Mouse (Mus musculus): Measurements from ENCODE around the gene Hpd. TPM values are rescaled to one million over a fixed set of nuclear protein-coding genes. Genes with fewer than 3 reads are reported as not detected.

Hpd gene
- total RNA-seq, 2 experiments from 2014 or later: not detected

GRCm38 (mm10) chr5:123127031-123127430 is 55.5 kb downstream of the Hpd start:
- no peak for DNase-seq (ENCODE audit: low spot score in 2 of 2)
- intact Hi-C loops (cut with DNase I): no loop called here

DNA sequence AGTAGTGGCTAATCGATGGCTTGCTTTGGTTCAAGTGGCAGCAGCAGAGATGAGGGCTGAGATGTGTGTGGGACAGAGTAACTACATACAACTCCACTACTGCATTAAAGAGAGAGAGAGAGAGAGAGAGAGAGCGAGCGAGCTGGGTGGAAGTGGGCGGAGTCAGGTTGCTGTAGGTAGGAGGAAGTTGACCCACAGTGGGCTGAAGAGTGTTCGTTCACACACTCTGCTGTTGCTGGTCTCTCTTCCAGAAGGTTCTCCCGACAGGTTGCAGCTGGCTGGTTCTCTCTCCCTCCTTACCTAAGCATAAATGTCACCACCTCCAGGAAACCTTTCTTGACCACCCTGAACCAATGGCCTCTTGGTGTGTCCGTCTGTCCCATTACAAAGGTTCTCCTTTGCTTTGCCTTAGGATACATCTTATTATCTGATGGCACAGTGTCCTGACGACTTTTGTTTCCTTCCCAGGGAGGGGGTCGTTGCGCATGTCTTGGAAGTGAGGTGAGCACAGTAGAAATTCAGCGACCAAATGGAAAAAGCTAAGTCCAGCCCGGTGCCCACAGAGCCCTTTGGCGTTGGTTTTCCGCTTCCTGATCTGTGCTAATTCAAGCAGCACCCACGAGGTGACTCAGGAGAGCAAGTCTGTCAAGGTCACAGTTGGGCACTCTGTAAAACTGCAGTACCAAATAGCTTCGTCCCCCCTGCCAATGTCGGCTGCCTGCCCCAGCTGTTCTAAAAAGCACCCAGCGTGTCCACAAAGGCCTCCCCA is 56.7 kb downstream of the Hpd start:
- intact Hi-C loops (cut with DNase I): no loop called here
- DNase-seq (ENCODE audit: low spot score in 2 of 2): no peak

- intact Hi-C loops (cut with DNase I): no loop called here
- no peak for DNase-seq (ENCODE audit: low spot score in 2 of 2)
Observed at GRCm38 (mm10) chr5:123125105-123125504, 57.4 kb downstream of the Hpd start.

DNA sequence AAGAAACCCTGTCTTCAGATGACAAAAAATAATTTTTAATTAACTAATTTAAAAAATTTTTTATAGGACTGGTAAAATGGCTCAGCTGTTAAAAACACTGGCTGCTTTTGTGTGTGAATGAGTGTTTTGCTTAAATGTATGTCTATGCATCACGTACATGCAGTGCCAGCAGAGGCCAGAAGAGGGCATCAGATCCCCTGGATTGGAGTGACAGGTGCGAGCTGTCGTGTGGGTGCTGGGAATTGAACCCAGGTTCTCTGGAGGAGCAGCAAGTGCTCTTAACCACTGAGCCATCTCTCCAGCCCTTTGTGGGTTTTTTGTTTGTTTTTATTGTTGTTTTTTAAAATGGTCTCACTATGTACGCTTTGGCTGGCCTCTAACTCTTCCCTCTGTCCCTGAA is 60.3 kb downstream of the Hpd start:
- DNase-seq (ENCODE audit: low spot score in 2 of 2): no peak
- intact Hi-C loops (cut with DNase I): no loop called here

Other genes with a start within 250 kb of the Hpd start
- 10 to 100 TPM; 29.1 to 31.1 TPM for gene Kdm2b, start 192.9 kb downstream of the Hpd start, total RNA-seq (2021)
- gene Orai1, start 167.7 kb downstream of the Hpd start, total RNA-seq (2021): 10 to 100 TPM in 1 of 2 experiments, 1 to 10 TPM in 1; 9.6 to 12.0 TPM
- not detected for gene Morn3, start 135.7 kb downstream of the Hpd start, total RNA-seq (2021)
- 10 to 100 TPM; 15.8 to 18.8 TPM for gene Tmem120b, start 114.3 kb downstream of the Hpd start, total RNA-seq (2021)
- gene Rhof, start 50.0 kb downstream of the Hpd start, total RNA-seq (2021): 10 to 100 TPM; 54.3 to 56.3 TPM
- gene Setd1b, start 40.5 kb downstream of the Hpd start, total RNA-seq (2021): 10 to 100 TPM; 31.3 to 31.4 TPM
- gene Psmd9, start 13.3 kb downstream of the Hpd start, total RNA-seq (2021): 10 to 100 TPM; 29.2 to 29.7 TPM
- gene Wdr66, start 69.4 kb upstream of the Hpd start, total RNA-seq (2021): 1 to 10 TPM; 6.6 to 8.9 TPM
- 10 to 100 TPM; 76.2 to 79.1 TPM for gene Bcl7a, start 161.1 kb upstream of the Hpd start, total RNA-seq (2021)
- gene Mlxip, start 212.1 kb upstream of the Hpd start, total RNA-seq (2021): 10 to 100 TPM; 19.2 to 22.6 TPM

Measured in left cerebral cortex, postnatal 14 days (tissue).